16 mouse cellular contexts compared by ENCODE assay signal in genomic region chr8:8867126-8867777, GRCm38 (mm10).
DNase-seq lines count a peak whose midpoint lies in the region; ATAC-seq and TF ChIP-seq lines count a peak whose summit lies in the region.
"Had no signal": no experiment of that assay in that cellular context is flagged by ENCODE, and none has a peak within 500 bp of the region (broad histone marks: within the 10 kb centered on the region; RNA-seq: fewer than 3 reads in every experiment).

No protein-coding gene starts in this region.

- TF ChIP-seq CTCF in lung, postnatal 0 days (IDR thresholded peaks at IDR 0.05), result no peak

- no peaks in the 10 kb centered on the region for H3K9me3 ChIP-seq in kidney, embryonic 15.5 days (replicated peaks)
- no peaks in the 10 kb centered on the region for H3K9me3 ChIP-seq in lung, postnatal 0 days (ENCODE audit: low read length)
- H3K9me3 ChIP-seq: hindbrain, embryonic 15.5 days; liver, embryonic 13.5 days; midbrain, embryonic 13.5 days had no signal

- H3K27me3 ChIP-seq in kidney, embryonic 15.5 days, result no peaks in the 10 kb centered on the region
- no peaks in the 10 kb centered on the region for H3K27me3 ChIP-seq in lung, postnatal 0 days (replicated peaks; ENCODE audit: insufficient read depth, low read length)
- H3K27me3 ChIP-seq: hindbrain, embryonic 15.5 days; liver, embryonic 13.5 days had no signal

- TF ChIP-seq EP300 in lung, postnatal 0 days (IDR thresholded peaks at IDR 0.05), result peak; percentile 63

- H3K4me2 ChIP-seq in kidney, embryonic 15.5 days, result peak overlapping the region; percentile 20
- H3K4me2 ChIP-seq in lung, postnatal 0 days (replicated peaks; ENCODE audit: low read depth, low read length), result 0 out of 2 replicates have a peak overlapping the region, but pooled peaks have one; percentile 11
- H3K4me2 ChIP-seq: hindbrain, embryonic 15.5 days; liver, embryonic 13.5 days; midbrain, embryonic 13.5 days had no signal

- no peak overlapping the region for H3K9ac ChIP-seq in kidney, embryonic 15.5 days
- no peak overlapping the region for H3K9ac ChIP-seq in lung, postnatal 0 days (replicated peaks; ENCODE audit: low read depth)
- H3K9ac ChIP-seq: hindbrain, embryonic 15.5 days; liver, embryonic 13.5 days; midbrain, embryonic 13.5 days had no signal

- no peak overlapping the region for H3K4me3 ChIP-seq in kidney, embryonic 15.5 days (replicated peaks)
- no peak overlapping the region for H3K4me3 ChIP-seq in lung, postnatal 0 days (ENCODE audit: low read depth, low read length)
- H3K4me3 ChIP-seq: heart, adult 2 months; hindbrain, embryonic 15.5 days; liver, embryonic 13.5 days; midbrain, embryonic 13.5 days had no signal

- peaks cover 22% of the 10 kb centered on the region for H3K4me1 ChIP-seq in kidney, embryonic 15.5 days
- peaks cover 8% of the 10 kb centered on the region; the same call in 1 of the 2 replicates for H3K4me1 ChIP-seq in lung, postnatal 0 days (ENCODE audit: insufficient read depth, low read depth, low read length)
- H3K4me1 ChIP-seq: liver, embryonic 13.5 days had no signal

- DNase-seq in kidney, postnatal 10 days, result no peak
- DNase-seq in urinary bladder, postnatal 36 days (ENCODE audit: low spot score in 2 of 2), result peak; percentile 24 to 33
- DNase-seq in urinary bladder, adult 2 months (ENCODE audit: low spot score), result no peak
- DNase-seq in lung, postnatal 0 days (ENCODE audit: low spot score), result peak; percentile 28
- DNase-seq in spleen, postnatal 10 days (ENCODE audit: low spot score in 2 of 2), result no peak
- no peak for DNase-seq in ovary, postnatal 10 days (ENCODE audit: low spot score)
- DNase-seq in heart, adult 11 months, result no peak
- DNase-seq: adrenal gland, adult 2 months; B cell, adult 2 months; cerebellum, adult 2 months; heart, adult 2 months; liver, embryonic 13.5 days; thymus, postnatal 36 days had no signal

- H3K36me3 ChIP-seq in kidney, embryonic 15.5 days, result no peaks in the 10 kb centered on the region
- no peaks in the 10 kb centered on the region for H3K36me3 ChIP-seq in lung, postnatal 0 days (ENCODE audit: insufficient read depth, low read length)
- H3K36me3 ChIP-seq: hindbrain, embryonic 15.5 days; liver, embryonic 13.5 days; midbrain, embryonic 13.5 days had no signal

- ATAC-seq in kidney, embryonic 15.5 days (replicated peaks; ENCODE audit: low FRiP score), result peak; percentile 45; the same call in 1 of the 2 replicates
- ATAC-seq in lung, postnatal 0 days, result peak; percentile 72
- ATAC-seq: midbrain, embryonic 13.5 days had no signal

- 21% methylated on average over 9 of the region's 9 CpGs for WGBS in kidney, embryonic 15.5 days
- WGBS in lung, postnatal 0 days, result 23% methylated on average over 9 of the region's 9 CpGs

- H3K27ac ChIP-seq in kidney, embryonic 15.5 days, result peak overlapping the region; percentile 30; the same call in 1 of the 2 replicates
- H3K27ac ChIP-seq in lung, postnatal 0 days (ENCODE audit: low read length), result no peak overlapping the region
- H3K27ac ChIP-seq: heart, adult 2 months; hindbrain, embryonic 15.5 days; liver, embryonic 13.5 days; midbrain, embryonic 13.5 days had no signal

Comparison
In these comparisons a context has a peak if more than half of its experiments do, and no peak if none do; other contexts are left out.
1. DNase-seq: peak in urinary bladder, postnatal 36 days (2 of 2) and lung, postnatal 0 days (single experiment); none in kidney, postnatal 10 days (single experiment), urinary bladder, adult 2 months (single experiment), spleen, postnatal 10 days (0 of 2), ovary, postnatal 10 days (single experiment) and heart, adult 11 months (single experiment).